Comparison of ENCODE assay signal across 8 mouse cellular contexts in the genomic region with DNA sequence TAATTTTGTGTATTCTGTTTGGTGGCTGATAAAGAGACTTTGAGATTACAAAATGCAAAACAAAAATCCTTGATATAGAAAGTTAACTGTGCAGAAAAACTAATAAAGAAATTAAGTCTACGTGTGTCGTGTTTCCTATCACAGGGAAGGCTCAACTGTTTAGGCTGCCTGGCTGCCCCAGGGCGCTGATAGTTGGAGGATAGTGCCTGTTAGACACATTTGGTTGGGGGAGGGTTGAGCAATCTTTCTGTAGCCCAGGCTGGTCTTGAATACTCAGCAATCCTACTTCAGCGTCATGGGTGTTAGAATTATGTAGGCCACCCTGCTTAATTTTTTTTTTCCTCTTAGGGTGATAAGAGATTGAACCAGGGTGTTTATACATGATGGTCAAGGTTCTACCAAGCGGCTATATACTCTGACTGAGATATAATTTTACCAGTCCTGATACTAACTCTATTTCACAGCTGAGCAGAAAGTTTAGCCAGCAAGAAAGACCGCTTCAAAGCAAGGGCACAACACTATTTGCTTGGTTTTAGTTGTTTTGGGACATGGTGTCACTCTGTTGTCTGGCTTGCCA. TPM values are rescaled to one million over a fixed set of nuclear protein-coding genes. Genes with fewer than 3 reads are reported as not detected.
A peak's percentile ranks its signal among the peaks of the same experiment; 100 is the strongest.
DNase-seq lines count a peak whose midpoint lies in the region; ATAC-seq and TF ChIP-seq lines count a peak whose summit lies in the region.

No protein-coding gene starts in this region.

- TF ChIP-seq EP300 in ES-Bruce4 (IDR thresholded peaks at IDR 0.05; ENCODE audit: insufficient read depth, low read depth, low read length): no peak

- DNase-seq in heart, embryonic 10.5 days (ENCODE audit: low spot score): no peak
- no peak for DNase-seq in heart, adult 18-20 months
- no peak for DNase-seq in hindbrain, embryonic 10.5 days (ENCODE audit: low spot score)
- no peak for DNase-seq in urinary bladder, postnatal 14 days (ENCODE audit: low spot score)
- DNase-seq in cerebellum, postnatal 25 days: no peak
- no peak for DNase-seq in thymus, postnatal 36 days

- no peak for TF ChIP-seq CTCF in ES-Bruce4 (IDR thresholded peaks at IDR 0.05; ENCODE audit: low read depth, low read length)

- peak overlapping the region; percentile 95; the same call in 1 of the 2 replicates for H3K27ac ChIP-seq in heart, embryonic 10.5 days
- H3K27ac ChIP-seq in ES-Bruce4 (ENCODE audit: insufficient read depth, low read length): peak overlapping the region; percentile 77
- peak overlapping the region; percentile 94; the same call in 1 of the 2 replicates for H3K27ac ChIP-seq in hindbrain, embryonic 10.5 days
- H3K27ac ChIP-seq in liver, embryonic 16.5 days (ENCODE audit: low read length): peak overlapping the region; percentile 83

- H3K36me3 ChIP-seq in heart, embryonic 10.5 days: peaks cover 70% of the 10 kb centered on the region
- H3K36me3 ChIP-seq in ES-Bruce4 (ENCODE audit: control insufficient read depth, insufficient read depth, low read length, poor library complexity, severe bottlenecking): peaks cover 30% of the 10 kb centered on the region
- peaks cover 59% of the 10 kb centered on the region for H3K36me3 ChIP-seq in hindbrain, embryonic 10.5 days
- peaks cover 15% of the 10 kb centered on the region for H3K36me3 ChIP-seq in liver, embryonic 16.5 days (ENCODE audit: control insufficient read depth, insufficient read depth)

- no peak for TF ChIP-seq POLR2A in ES-Bruce4 (IDR thresholded peaks at IDR 0.05; ENCODE audit: insufficient read depth, low read length)

- H3K9ac ChIP-seq in ES-Bruce4 (ENCODE audit: low read depth, poor library complexity, severe bottlenecking): peak overlapping the region; percentile 95
- peak overlapping the region; percentile 85 for H3K9ac ChIP-seq in liver, embryonic 16.5 days (ENCODE audit: low read depth, low read length)

- no peaks in the 10 kb centered on the region for H3K27me3 ChIP-seq in heart, embryonic 10.5 days (ENCODE audit: insufficient read depth, poor library complexity, severe bottlenecking)
- H3K27me3 ChIP-seq in ES-Bruce4 (ENCODE audit: control insufficient read depth, insufficient read depth, low read length, poor library complexity, severe bottlenecking): no peaks in the 10 kb centered on the region
- no peaks in the 10 kb centered on the region for H3K27me3 ChIP-seq in hindbrain, embryonic 10.5 days (ENCODE audit: insufficient read depth, poor library complexity, severe bottlenecking)
- H3K27me3 ChIP-seq in liver, embryonic 16.5 days (ENCODE audit: control insufficient read depth, insufficient read depth, low read depth, low read length): no peaks in the 10 kb centered on the region

- H3K4me1 ChIP-seq in heart, embryonic 10.5 days: peaks cover 46% of the 10 kb centered on the region
- peaks cover 3% of the 10 kb centered on the region for H3K4me1 ChIP-seq in ES-Bruce4 (ENCODE audit: control insufficient read depth, insufficient read depth, low read length)
- peaks cover 24% of the 10 kb centered on the region for H3K4me1 ChIP-seq in hindbrain, embryonic 10.5 days (replicated peaks)
- H3K4me1 ChIP-seq in liver, embryonic 16.5 days (ENCODE audit: control insufficient read depth, low read depth, low read length): peaks cover 29% of the 10 kb centered on the region

- no peak for ATAC-seq in liver, embryonic 16.5 days (ENCODE audit: low read depth)

- peak overlapping the region; percentile 90 for H3K4me2 ChIP-seq in liver, embryonic 16.5 days (ENCODE audit: low read depth, low read length)

- no peaks in the 10 kb centered on the region for H3K9me3 ChIP-seq in heart, embryonic 10.5 days
- no peaks in the 10 kb centered on the region for H3K9me3 ChIP-seq in ES-Bruce4 (replicated peaks; ENCODE audit: control insufficient read depth, insufficient read depth, low read length, poor library complexity, severe bottlenecking)
- no peaks in the 10 kb centered on the region for H3K9me3 ChIP-seq in hindbrain, embryonic 10.5 days
- H3K9me3 ChIP-seq in liver, embryonic 16.5 days (replicated peaks; ENCODE audit: control insufficient read depth, low read length): no peaks in the 10 kb centered on the region

- 80% methylated on average over 6 of the region's 6 CpGs for WGBS in heart, embryonic 10.5 days
- 90% methylated on average over 6 of the region's 6 CpGs for WGBS in hindbrain, embryonic 10.5 days
- 28% methylated on average over 6 of the region's 6 CpGs for WGBS in liver, embryonic 16.5 days (ENCODE audit: insufficient replicate concordance)

- peak overlapping the region; percentile 95 for H3K4me3 ChIP-seq in heart, embryonic 10.5 days
- no peak overlapping the region; the same call in 1 of the 2 replicates for H3K4me3 ChIP-seq in ES-Bruce4 (ENCODE audit: low read depth, low read length)
- H3K4me3 ChIP-seq in hindbrain, embryonic 10.5 days: peak overlapping the region; percentile 91
- H3K4me3 ChIP-seq in liver, embryonic 16.5 days (ENCODE audit: low read depth, low read length): peak overlapping the region; percentile 95

RNA-seq across cellular contexts. Expression of a gene that starts 0.8 kb away (rescaled TPM):
- 24.5 and 30.2 TPM in 2 replicates for polyA plus RNA-seq in heart, embryonic 10.5 days (2016; fragmentation: Nextera tagmentation; extraction: Ambion mirVana)
- 10 to 100 TPM; 15.8 to 21.0 TPM for total RNA-seq in heart, adult 18-20 months (2021)
- polyA plus RNA-seq in ES-Bruce4 (2011; ENCODE audit: insufficient read depth, insufficient read length, low read depth, missing spikeins): 68.0 and 70.4 TPM in 2 replicates
- polyA plus RNA-seq in hindbrain, embryonic 10.5 days (2016; fragmentation: Nextera tagmentation; extraction: Ambion mirVana): 20.3 and 23.4 TPM in 2 replicates
- 12.4 and 13.6 TPM in 2 replicates for polyA plus RNA-seq in liver, embryonic 16.5 days (2015; fragmentation: Nextera tagmentation; extraction: Ambion mirVana)

RNA-seq across cellular contexts. Expression of a gene that starts 38.1 kb away (rescaled TPM):
- 141 and 294 TPM in 2 replicates for polyA plus RNA-seq in heart, embryonic 10.5 days (2016; fragmentation: Nextera tagmentation; extraction: Ambion mirVana)
- total RNA-seq in heart, adult 18-20 months (2021): 100 to 1,000 TPM; 144 to 150 TPM
- 8.8 and 13.3 TPM in 2 replicates for polyA plus RNA-seq in ES-Bruce4 (2011; ENCODE audit: insufficient read depth, insufficient read length, low read depth, missing spikeins)
- polyA plus RNA-seq in hindbrain, embryonic 10.5 days (2016; fragmentation: Nextera tagmentation; extraction: Ambion mirVana): 27.5 and 51.8 TPM in 2 replicates
- 0.63 and 1.0 TPM in 2 replicates for polyA plus RNA-seq in liver, embryonic 16.5 days (2015; fragmentation: Nextera tagmentation; extraction: Ambion mirVana)
